Mouse (Mus musculus): ENCODE measurements at regions not wholly inside any gene's neighbourhood (a gene's known extent, or its start where the extent isn't known, plus 50 kb on each side); places are given as distances from the start of the nearest gene placed in this dataset.

DNA sequence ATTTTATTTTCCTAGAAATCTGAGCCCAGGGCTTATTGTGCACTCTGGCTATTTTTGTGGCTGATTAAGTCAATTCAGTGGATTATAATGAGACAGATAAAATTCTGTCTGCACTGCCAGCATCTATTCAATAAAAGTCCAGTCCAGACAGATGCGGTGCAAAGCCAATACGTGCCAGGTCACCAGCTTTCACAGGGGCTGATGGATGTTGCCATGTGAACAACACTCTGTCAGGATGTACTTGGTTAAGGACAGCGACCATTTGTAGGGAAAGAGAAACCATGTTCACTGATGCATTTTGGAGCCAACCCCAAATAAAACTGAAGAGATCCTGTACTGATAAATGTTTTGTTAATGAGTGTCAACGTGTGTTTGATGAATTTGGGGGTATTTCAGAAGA, 285.0 kb upstream of the Gnpda2 start:
- Histone ChIP-seq H3K27ac (ENCODE audit: insufficient read depth, low read length) (no peak overlapping the region), H3K4me3 (replicated peaks; ENCODE audit: insufficient read depth, low read depth, low read length) (no peak overlapping the region), H3K4me1 (ENCODE audit: control insufficient read depth, insufficient read depth, low read length) (no peaks in the 10 kb centered on the region), H3K27me3 (ENCODE audit: control insufficient read depth, insufficient read depth, low read length) (no peaks in the 10 kb centered on the region)
- DNase-seq, result no peak
- WGBS, result 9% methylated on average over 4 of the region's 4 CpGs
- TF ChIP-seq CTCF (IDR thresholded peaks at IDR 0.05; ENCODE audit: borderline replicate concordance, insufficient read depth, low read depth, low read length) (no peak), POLR2A (IDR thresholded peaks at IDR 0.05; ENCODE audit: borderline replicate concordance, insufficient read depth, low read length) (no peak)

DNA sequence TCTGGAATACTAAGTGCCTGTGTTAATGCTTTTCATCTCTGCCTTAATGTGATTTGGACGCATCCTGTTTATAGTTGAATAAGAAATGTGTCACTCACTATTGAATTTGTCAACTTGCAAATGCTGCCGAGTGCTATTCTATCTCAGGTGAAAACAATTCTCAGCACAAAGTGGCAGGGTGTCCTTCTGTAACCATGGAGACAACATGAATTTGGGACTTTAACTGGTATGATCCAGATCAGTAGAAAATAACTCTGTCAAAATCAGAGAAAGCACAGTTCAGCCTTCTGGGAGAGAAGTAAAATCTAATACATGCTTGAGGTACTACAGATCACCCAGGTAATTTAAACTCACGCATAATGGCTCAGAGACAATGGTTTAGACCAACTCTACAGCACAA, 270.9 kb upstream of the Gnpda2 start:
- H3K27me3 ChIP-seq (ENCODE audit: control insufficient read depth, insufficient read depth, low read length), result no peaks in the 10 kb centered on the region
- H3K4me3 ChIP-seq (replicated peaks; ENCODE audit: insufficient read depth, low read depth, low read length), result no peak overlapping the region
- H3K27ac ChIP-seq (ENCODE audit: insufficient read depth, low read length), result no peak overlapping the region
- 76% methylated on average over 3 of the region's 3 CpGs for WGBS
- TF ChIP-seq CTCF (IDR thresholded peaks at IDR 0.05; ENCODE audit: borderline replicate concordance, insufficient read depth, low read depth, low read length), result no peak
- no peak for TF ChIP-seq POLR2A (IDR thresholded peaks at IDR 0.05; ENCODE audit: borderline replicate concordance, insufficient read depth, low read length)
- no peaks in the 10 kb centered on the region for H3K4me1 ChIP-seq (ENCODE audit: control insufficient read depth, insufficient read depth, low read length)
- no peak for DNase-seq

GRCm38 (mm10) chr5:69844809-69845208, 252.7 kb upstream of the Gnpda2 start:
- TF ChIP-seq CTCF (IDR thresholded peaks at IDR 0.05; ENCODE audit: borderline replicate concordance, insufficient read depth, low read depth, low read length) (no peak), POLR2A (IDR thresholded peaks at IDR 0.05; ENCODE audit: borderline replicate concordance, insufficient read depth, low read length) (no peak)
- Histone ChIP-seq H3K4me1 (ENCODE audit: control insufficient read depth, insufficient read depth, low read length) (no peaks in the 10 kb centered on the region), H3K27me3 (ENCODE audit: control insufficient read depth, insufficient read depth, low read length) (no peaks in the 10 kb centered on the region), H3K27ac (ENCODE audit: insufficient read depth, low read length) (no peak overlapping the region), H3K4me3 (replicated peaks; ENCODE audit: insufficient read depth, low read depth, low read length) (no peak overlapping the region)
- DNase-seq, result no peak
- 60% methylated on average over 1 of the region's 1 CpGs for WGBS

- 74% methylated on average over 7 of the region's 7 CpGs for WGBS
- no peak for DNase-seq
- Histone ChIP-seq H3K4me1 (ENCODE audit: control insufficient read depth, insufficient read depth, low read length) (no peaks in the 10 kb centered on the region), H3K4me3 (replicated peaks; ENCODE audit: insufficient read depth, low read depth, low read length) (no peak overlapping the region), H3K27ac (ENCODE audit: insufficient read depth, low read length) (no peak overlapping the region), H3K27me3 (ENCODE audit: control insufficient read depth, insufficient read depth, low read length) (no peaks in the 10 kb centered on the region)
- TF ChIP-seq POLR2A (IDR thresholded peaks at IDR 0.05; ENCODE audit: borderline replicate concordance, insufficient read depth, low read length) (no peak), CTCF (IDR thresholded peaks at IDR 0.05; ENCODE audit: borderline replicate concordance, insufficient read depth, low read depth, low read length) (no peak)
Observed at GRCm38 (mm10) chr5:69837947-69838710, 246.0 kb upstream of the Gnpda2 start.

DNA sequence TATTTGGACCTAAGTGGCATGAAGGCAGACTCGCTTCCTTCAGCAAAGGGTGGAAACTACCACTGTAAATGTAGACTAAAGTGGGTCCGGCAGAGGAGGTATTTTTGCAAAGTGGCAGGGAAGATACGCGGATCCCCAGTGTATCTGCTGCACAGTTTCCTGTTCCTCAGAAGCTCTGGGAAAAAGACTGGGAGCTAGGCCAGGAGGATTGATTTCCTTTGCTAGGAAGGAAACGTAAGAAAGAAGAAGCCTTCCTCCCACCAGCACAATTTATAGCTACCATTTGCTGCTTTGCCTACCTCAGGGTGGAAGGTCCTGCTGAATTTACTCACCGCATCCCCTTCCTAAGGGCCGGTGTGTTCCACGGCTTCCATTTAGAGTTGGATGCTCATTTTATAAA, 244.2 kb upstream of the Gnpda2 start:
- Histone ChIP-seq H3K27me3 (ENCODE audit: control insufficient read depth, insufficient read depth, low read length) (no peaks in the 10 kb centered on the region), H3K4me3 (replicated peaks; ENCODE audit: insufficient read depth, low read depth, low read length) (no peak overlapping the region), H3K4me1 (ENCODE audit: control insufficient read depth, insufficient read depth, low read length) (no peaks in the 10 kb centered on the region), H3K27ac (ENCODE audit: insufficient read depth, low read length) (no peak overlapping the region)
- TF ChIP-seq CTCF (IDR thresholded peaks at IDR 0.05; ENCODE audit: borderline replicate concordance, insufficient read depth, low read depth, low read length) (no peak), POLR2A (IDR thresholded peaks at IDR 0.05; ENCODE audit: borderline replicate concordance, insufficient read depth, low read length) (no peak)
- WGBS, result 92% methylated on average over 8 of the region's 8 CpGs
- no peak for DNase-seq

DNA sequence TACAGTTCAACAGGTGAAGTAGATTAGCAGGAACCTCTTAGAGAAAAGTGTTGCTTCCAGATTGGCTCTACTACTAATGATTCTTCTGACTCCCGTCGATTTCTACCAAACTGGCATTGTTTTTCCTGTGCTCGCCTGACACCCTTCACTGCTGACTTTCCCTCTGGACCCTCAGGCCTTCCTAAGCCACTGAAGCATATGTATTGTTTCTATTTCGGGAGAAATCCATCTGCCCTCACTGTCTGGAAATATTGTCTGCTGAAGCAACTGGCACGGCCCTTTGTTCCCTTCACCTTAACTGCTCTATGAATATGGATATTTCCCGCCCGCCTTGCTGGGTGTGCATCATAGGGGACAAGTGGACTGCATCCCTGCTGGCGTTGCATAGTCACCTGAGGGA, 243.0 kb upstream of the Gnpda2 start:
- Histone ChIP-seq H3K4me1 (ENCODE audit: control insufficient read depth, insufficient read depth, low read length) (no peaks in the 10 kb centered on the region), H3K4me3 (replicated peaks; ENCODE audit: insufficient read depth, low read depth, low read length) (no peak overlapping the region), H3K27ac (ENCODE audit: insufficient read depth, low read length) (no peak overlapping the region), H3K27me3 (ENCODE audit: control insufficient read depth, insufficient read depth, low read length) (no peaks in the 10 kb centered on the region)
- DNase-seq, result no peak
- 18% methylated on average over 8 of the region's 8 CpGs for WGBS
- TF ChIP-seq CTCF (IDR thresholded peaks at IDR 0.05; ENCODE audit: borderline replicate concordance, insufficient read depth, low read depth, low read length) (no peak), POLR2A (IDR thresholded peaks at IDR 0.05; ENCODE audit: borderline replicate concordance, insufficient read depth, low read length) (no peak)

DNA sequence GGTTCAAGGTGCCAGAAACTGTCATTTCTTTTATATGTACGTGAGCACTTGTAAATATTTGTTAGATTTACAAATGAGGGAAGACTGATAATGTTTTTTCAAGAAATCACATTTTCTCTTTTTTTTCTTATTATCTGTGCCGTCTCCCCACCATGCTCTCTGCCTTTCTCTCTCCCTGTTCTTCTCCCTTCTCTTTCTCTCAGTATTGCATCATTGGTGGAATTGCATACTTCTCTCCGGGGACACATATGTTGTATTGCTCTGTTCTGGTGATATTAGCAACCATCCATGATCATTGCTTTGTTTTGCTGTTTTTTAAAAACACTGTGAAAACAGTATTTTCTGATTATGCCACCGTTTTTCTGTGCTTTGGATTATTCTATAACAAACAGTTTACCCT, 225.6 kb upstream of the Gnpda2 start:
- no peak for DNase-seq
- no peaks in the 10 kb centered on the region for H3K27me3 ChIP-seq (ENCODE audit: control insufficient read depth, insufficient read depth, low read length)

DNA sequence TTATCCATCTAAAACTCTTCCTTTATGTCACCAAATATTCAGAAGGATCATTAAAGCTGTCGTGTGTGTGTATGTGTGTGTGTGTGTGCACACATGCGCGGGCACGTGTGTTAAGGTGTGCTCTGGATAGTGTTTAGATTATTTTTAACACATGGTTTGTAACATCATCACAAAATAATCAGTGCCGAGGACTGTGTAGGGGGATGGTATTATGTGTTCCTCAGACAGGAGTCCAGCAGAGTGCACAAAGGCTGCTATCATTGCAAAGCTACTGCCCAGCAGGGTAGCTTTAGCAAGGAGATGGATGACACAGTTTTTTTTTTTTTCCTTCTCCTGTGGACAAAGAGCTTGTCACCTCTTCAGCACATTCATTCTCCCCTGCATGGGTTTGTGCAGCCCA, 224.9 kb upstream of the Gnpda2 start:
- 40% methylated on average over 5 of the region's 5 CpGs for WGBS
- TF ChIP-seq POLR2A (IDR thresholded peaks at IDR 0.05; ENCODE audit: borderline replicate concordance, insufficient read depth, low read length) (no peak), CTCF (IDR thresholded peaks at IDR 0.05; ENCODE audit: borderline replicate concordance, insufficient read depth, low read depth, low read length) (no peak)
- DNase-seq, result no peak

More for the DNA sequence above, 225.6 kb upstream of the Gnpda2 start:
- Histone ChIP-seq H3K27ac (ENCODE audit: insufficient read depth, low read length) (no peak overlapping the region), H3K4me3 (replicated peaks; ENCODE audit: insufficient read depth, low read depth, low read length) (no peak overlapping the region), H3K4me1 (ENCODE audit: control insufficient read depth, insufficient read depth, low read length) (no peaks in the 10 kb centered on the region)
- WGBS, result 57% methylated on average over 4 of the region's 4 CpGs
- TF ChIP-seq POLR2A (IDR thresholded peaks at IDR 0.05; ENCODE audit: borderline replicate concordance, insufficient read depth, low read length) (no peak), CTCF (IDR thresholded peaks at IDR 0.05; ENCODE audit: borderline replicate concordance, insufficient read depth, low read depth, low read length) (no peak)

More for the DNA sequence above, 224.9 kb upstream of the Gnpda2 start:
- Histone ChIP-seq H3K27me3 (ENCODE audit: control insufficient read depth, insufficient read depth, low read length) (no peaks in the 10 kb centered on the region), H3K4me1 (ENCODE audit: control insufficient read depth, insufficient read depth, low read length) (no peaks in the 10 kb centered on the region), H3K4me3 (replicated peaks; ENCODE audit: insufficient read depth, low read depth, low read length) (no peak overlapping the region), H3K27ac (ENCODE audit: insufficient read depth, low read length) (no peak overlapping the region)

Data from cerebellum, adult 2 months (tissue).